Mouse (Mus musculus) activated CD4-positive, CD25-positive, alpha-beta regulatory T cell (primary cell): ENCODE measurements around the gene Nicn1. TPM values are rescaled to one million over a fixed set of nuclear protein-coding genes. Genes with fewer than 3 reads are reported as not detected.

Source experiments
- polyA plus RNA-seq, 2 experiments: library from polyadenylated mRNA; unstranded; fragments of 100-300 nt; shearing (Covaris generic); gene quantifications; one replicate each; pipeline ENCODE4 v1.2.1; 2017

Nicn1 gene
- polyA plus RNA-seq, result 1 to 10 TPM; 1.2 to 1.6 TPM

GRCm38 (mm10) chr9:108290016-108290750, at the start of gene Nicn1:
Gene Nicn1, plus strand, starts transcription at chr9:108290429.

GRCm38 (mm10) chr9:108263690-108264190, 26.5 kb upstream of the Nicn1 start, which contains the start of gene Dag1:
Gene Dag1, minus strand, starts transcription at chr9:108263958.

GRCm38 (mm10) chr9:108296453-108297355, 6.5 kb downstream of the Nicn1 start, which contains the start of gene Amt:
Gene Amt, plus strand, starts transcription at chr9:108296853.

GRCm38 (mm10) chr9:108305629-108306520, 15.6 kb downstream of the Nicn1 start, which contains the start of the genes Rhoa and Tcta:
Gene Rhoa, plus strand, starts transcription at chr9:108306129.
Gene Tcta, minus strand, starts transcription at chr9:108306160.

GRCm38 (mm10) chr9:108338886-108339781, 48.9 kb downstream of the Nicn1 start, which contains the start of gene Gpx1:
Gene Gpx1, plus strand, starts transcription at chr9:108338903.

Other genes starting within 250 kb of the Nicn1 start
- gene Gmppb, start 241.2 kb upstream of the Nicn1 start, polyA plus RNA-seq, result 10 to 100 TPM; 28.8 to 40.7 TPM
- 1 to 10 TPM; 3.1 to 3.9 TPM for gene Amigo3, start 237.3 kb upstream of the Nicn1 start, polyA plus RNA-seq
- gene Mst1, start 210.0 kb upstream of the Nicn1 start, polyA plus RNA-seq, result 1 to 10 TPM; 1.9 to 2.6 TPM
- gene Rnf123, start 207.1 kb upstream of the Nicn1 start, polyA plus RNA-seq, result 100 to 1,000 TPM; 113 to 120 TPM
- gene Apeh, start 195.8 kb upstream of the Nicn1 start, polyA plus RNA-seq, result 100 to 1,000 TPM in 1 of 2 experiments, 10 to 100 TPM in 1; 68.9 to 107 TPM
- under 1 TPM; 0.18 to 0.83 TPM for gene Bsn, start 100.0 kb upstream of the Nicn1 start, polyA plus RNA-seq
- 10 to 100 TPM in 1 of 2 experiments, 1 to 10 TPM in 1; 6.0 to 11.8 TPM for gene Dag1, start 26.5 kb upstream of the Nicn1 start, polyA plus RNA-seq
- gene Amt, start 6.4 kb downstream of the Nicn1 start, polyA plus RNA-seq, result under 1 TPM; 0.11 to 0.28 TPM
- 100 to 1,000 TPM; 398 to 425 TPM for gene Rhoa, start 15.7 kb downstream of the Nicn1 start, polyA plus RNA-seq
- 10 to 100 TPM; 11.1 to 20.6 TPM for gene Tcta, start 15.7 kb downstream of the Nicn1 start, polyA plus RNA-seq
- 100 to 1,000 TPM; 592 to 659 TPM for gene Gpx1, start 48.5 kb downstream of the Nicn1 start, polyA plus RNA-seq
- gene Usp4, start 57.4 kb downstream of the Nicn1 start, polyA plus RNA-seq, result 100 to 1,000 TPM; 119 to 134 TPM
- gene 1700102P08Rik, start 102.4 kb downstream of the Nicn1 start, polyA plus RNA-seq, result under 1 TPM; 0.59 to 0.82 TPM
- gene Ccdc36, start 138.1 kb downstream of the Nicn1 start, polyA plus RNA-seq, result under 1 TPM in 1 of 2 experiments, not detected in 1; 0.14 TPM
- not detected for gene BC048562, start 146.1 kb downstream of the Nicn1 start, polyA plus RNA-seq
- 10 to 100 TPM; 35.6 to 46.5 TPM for gene Ccdc71, start 170.1 kb downstream of the Nicn1 start, polyA plus RNA-seq
- 1 to 10 TPM; 6.5 to 9.8 TPM for gene Klhdc8b, start 171.2 kb downstream of the Nicn1 start, polyA plus RNA-seq
- gene Lamb2, start 189.3 kb downstream of the Nicn1 start, polyA plus RNA-seq, result under 1 TPM; 0.12 to 0.41 TPM
- 100 to 1,000 TPM in 1 of 2 experiments, 10 to 100 TPM in 1; 63.7 to 115 TPM for gene Usp19, start 200.2 kb downstream of the Nicn1 start, polyA plus RNA-seq
- gene Qars, start 217.3 kb downstream of the Nicn1 start, polyA plus RNA-seq, result 100 to 1,000 TPM; 105 to 107 TPM
- gene Qrich1, start 226.4 kb downstream of the Nicn1 start, polyA plus RNA-seq, result 100 to 1,000 TPM; 142 TPM